ENCODE assay signal across 7 mouse cellular contexts in genomic region chr9:100470936-100471604, GRCm38 (mm10). TPM values are rescaled to one million over a fixed set of nuclear protein-coding genes. Genes with fewer than 3 reads are reported as not detected.
DNase-seq lines count a peak whose midpoint lies in the region; ATAC-seq and TF ChIP-seq lines count a peak whose summit lies in the region.

No protein-coding gene starts in this region.

- no peaks in the 10 kb centered on the region for H3K36me3 ChIP-seq in forebrain, embryonic 14.5 days (ENCODE audit: control insufficient read depth, insufficient read depth, low read length)
- H3K36me3 ChIP-seq in kidney, adult 2 months (ENCODE audit: control insufficient read depth, insufficient read depth, low read length), result no peaks in the 10 kb centered on the region

- no peak overlapping the region for H3K9ac ChIP-seq in forebrain, embryonic 14.5 days (ENCODE audit: low read length)

- no peaks in the 10 kb centered on the region for H3K9me3 ChIP-seq in forebrain, embryonic 14.5 days (replicated peaks; ENCODE audit: control insufficient read depth, low read length)

- peak; percentile 62 for DNase-seq in 3T3-L1 (ENCODE audit: low read depth, low spot score)
- DNase-seq in adipocyte (ENCODE audit: low spot score), result peak; percentile 33
- peak; percentile 48 for DNase-seq in forebrain, embryonic 14.5 days (ENCODE audit: low spot score)
- peak; percentile 81 for DNase-seq in kidney, adult 2 months
- peak; percentile 67 for DNase-seq in ovary, postnatal 36 days (ENCODE audit: low spot score)
- no peak for DNase-seq in embryo, embryonic 10 days (ENCODE audit: low spot score)

- no peak for ATAC-seq in forebrain, embryonic 14.5 days
- ATAC-seq in activated CD4-positive, CD25-positive, alpha-beta regulatory T cell, adult 4 months, result no peak

- no peak for TF ChIP-seq POLR2A in kidney, adult 2 months (IDR thresholded peaks at IDR 0.05; ENCODE audit: low read depth, low read length)

- no peaks in the 10 kb centered on the region for H3K27me3 ChIP-seq in forebrain, embryonic 14.5 days (replicated peaks; ENCODE audit: control insufficient read depth, insufficient read depth, low read length)
- H3K27me3 ChIP-seq in kidney, adult 2 months (replicated peaks; ENCODE audit: control insufficient read depth, insufficient read depth, low read length), result no peaks in the 10 kb centered on the region

- no peak overlapping the region for H3K4me2 ChIP-seq in forebrain, embryonic 14.5 days (ENCODE audit: low read length)

- WGBS in forebrain, embryonic 14.5 days, result 70% methylated on average over 8 of the region's 8 CpGs
- WGBS in kidney, adult 2 months, result 52% methylated on average over 8 of the region's 8 CpGs

- no peak overlapping the region for H3K27ac ChIP-seq in forebrain, embryonic 14.5 days (ENCODE audit: low read depth, low read length)
- no peak overlapping the region for H3K27ac ChIP-seq in kidney, adult 2 months (ENCODE audit: insufficient read depth, low read depth, low read length)

- TF ChIP-seq CTCF in kidney, adult 2 months (conservative IDR thresholded peaks at IDR 0.05; ENCODE audit: insufficient read depth, insufficient read length, low read depth, low read length), result no peak

- no peak overlapping the region for H3K4me3 ChIP-seq in forebrain, embryonic 14.5 days (ENCODE audit: low read depth, low read length)
- no peak overlapping the region for H3K4me3 ChIP-seq in kidney, adult 2 months (ENCODE audit: insufficient read depth, low read depth, low read length)

- H3K4me1 ChIP-seq in forebrain, embryonic 14.5 days (ENCODE audit: control insufficient read depth, insufficient read depth, low read length), result 0 out of 2 replicates have a peak, but pooled peaks cover 5% of the 10 kb centered on the region
- H3K4me1 ChIP-seq in kidney, adult 2 months (ENCODE audit: control insufficient read depth, insufficient read depth, low read length), result 0 out of 2 replicates have a peak, but pooled peaks cover 4% of the 10 kb centered on the region

RNA-seq across cellular contexts. Expression of gene Il20rb, which starts 15.5 kb away (rescaled TPM):
- polyA plus RNA-seq in forebrain, embryonic 14.5 days (2014; fragmentation: Nextera tagmentation; extraction: Ambion mirVana), result 0.50 and 0.79 TPM in 2 replicates
- 1.4 and 1.9 TPM in 2 replicates for polyA plus RNA-seq in kidney, adult 2 months (2012; rRNA removed)
- polyA plus RNA-seq in activated CD4-positive, CD25-positive, alpha-beta regulatory T cell, adult 4 months (2017; shearing (Covaris generic)), result 1 to 10 TPM; 1.6 to 2.1 TPM
